Mouse (Mus musculus): ENCODE results near the gene Strn4. TPM values are rescaled to one million over a fixed set of nuclear protein-coding genes. Genes with fewer than 3 reads are reported as not detected.

The Strn4 gene
- polyA plus RNA-seq, 1 experiment, result 19.4 TPM

Other genes with a start within 250 kb of the Strn4 start
- 19.4 and 33.3 TPM in 2 replicates for gene Arhgap35, start 200.9 kb upstream of the Strn4 start, polyA plus RNA-seq (2012; ENCODE audit: insufficient read depth, insufficient read length, missing spikeins)
- not detected in 2 replicates for gene Ceacam15, start 140.2 kb upstream of the Strn4 start, polyA plus RNA-seq (2012; ENCODE audit: insufficient read depth, insufficient read length, missing spikeins)
- gene Ceacam9, start 94.0 kb upstream of the Strn4 start, polyA plus RNA-seq (2012; ENCODE audit: insufficient read depth, insufficient read length, missing spikeins), result not detected in 2 replicates
- gene Ap2s1, start 77.5 kb upstream of the Strn4 start, polyA plus RNA-seq (2012; ENCODE audit: insufficient read depth, insufficient read length, missing spikeins), result 80.6 and 87.2 TPM in 2 replicates
- 297 and 414 TPM in 2 replicates for gene Slc1a5, start 34.5 kb upstream of the Strn4 start, polyA plus RNA-seq (2012; ENCODE audit: insufficient read depth, insufficient read length, missing spikeins)
- 8.4 and 11.1 TPM in 2 replicates for gene Fkrp, start 843 bp downstream of the Strn4 start, polyA plus RNA-seq (2012; ENCODE audit: insufficient read depth, insufficient read length, missing spikeins)
- gene Prkd2, start 27.0 kb downstream of the Strn4 start, polyA plus RNA-seq (2012; ENCODE audit: insufficient read depth, insufficient read length, missing spikeins), result 8.5 and 11.3 TPM in 2 replicates
- 0.79 and 2.1 TPM in 2 replicates for gene Dact3, start 59.4 kb downstream of the Strn4 start, polyA plus RNA-seq (2012; ENCODE audit: insufficient read depth, insufficient read length, missing spikeins)
- gene Gng8, start 75.9 kb downstream of the Strn4 start, polyA plus RNA-seq (2012; ENCODE audit: insufficient read depth, insufficient read length, missing spikeins), result not detected in 2 replicates
- 1.9 and 2.8 TPM in 2 replicates for gene Ptgir, start 90.6 kb downstream of the Strn4 start, polyA plus RNA-seq (2012; ENCODE audit: insufficient read depth, insufficient read length, missing spikeins)
- gene Calm3, start 108.2 kb downstream of the Strn4 start, polyA plus RNA-seq (2012; ENCODE audit: insufficient read depth, insufficient read length, missing spikeins), result 210 and 222 TPM in 2 replicates
- not detected in 2 replicates for gene Pnmal2, start 128.8 kb downstream of the Strn4 start, polyA plus RNA-seq (2012; ENCODE audit: insufficient read depth, insufficient read length, missing spikeins)
- gene Pnmal1, start 143.8 kb downstream of the Strn4 start, polyA plus RNA-seq (2012; ENCODE audit: insufficient read depth, insufficient read length, missing spikeins), result not detected in 2 replicates
- gene Gm42372, start 167.2 kb downstream of the Strn4 start, polyA plus RNA-seq (2012; ENCODE audit: insufficient read depth, insufficient read length, missing spikeins), result not detected in 2 replicates
- 0.28 and 0.54 TPM in 2 replicates for gene Ccdc8, start 176.8 kb downstream of the Strn4 start, polyA plus RNA-seq (2012; ENCODE audit: insufficient read depth, insufficient read length, missing spikeins)
- 36.7 and 41.0 TPM in 2 replicates for gene Ppp5c, start 212.0 kb downstream of the Strn4 start, polyA plus RNA-seq (2012; ENCODE audit: insufficient read depth, insufficient read length, missing spikeins)
- 0.25 TPM in 1 of 2 replicates, not detected in the other for gene Hif3a, start 246.5 kb downstream of the Strn4 start, polyA plus RNA-seq (2012; ENCODE audit: insufficient read depth, insufficient read length, missing spikeins)